Mouse (Mus musculus): ENCODE measurements around the gene Thumpd2. TPM values are rescaled to one million over a fixed set of nuclear protein-coding genes. Genes with fewer than 3 reads are reported as not detected.

Gene Thumpd2
- total RNA-seq (2021): 1 to 10 TPM; 4.8 to 6.1 TPM
- long read RNA-seq, experiment 1, partial matches to known transcripts: 1 of 6 reads
- long read RNA-seq, experiment 1, other reads (novel, unspliced or antisense): 2 of 6 reads
- long read RNA-seq, experiment 2, transcript Thumpd2-201 (10 exons, 1,833 nt): major isoform, 9 of 15 reads
- long read RNA-seq, experiment 2, partial matches to known transcripts: 1 of 15 reads
- long read RNA-seq, experiment 2, other reads (novel, unspliced or antisense): 5 of 15 reads

DNA sequence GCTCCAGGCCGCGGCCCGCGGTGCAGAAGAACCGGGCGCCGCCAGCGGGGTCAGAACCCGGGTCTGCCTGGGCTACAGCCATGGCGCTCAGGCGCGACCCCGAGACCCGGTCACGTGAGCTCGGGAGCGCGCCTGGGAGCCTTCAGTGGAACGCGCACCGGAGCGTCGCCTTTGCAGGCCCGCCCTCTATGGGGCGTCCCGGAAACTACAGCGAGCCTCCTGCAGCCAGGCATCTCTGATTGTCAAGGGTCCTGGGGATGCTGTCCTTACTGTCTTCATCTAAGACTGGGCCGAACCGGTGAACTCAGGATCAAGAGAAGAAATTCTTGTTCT is at the start of gene Thumpd2:
Gene Thumpd2, minus strand, starts transcription at position 104 of the 333 bp plus-strand sequence.
- peak; percentile 90 to 91 for DNase-seq (ENCODE audit: low spot score in 2 of 2)

DNA sequence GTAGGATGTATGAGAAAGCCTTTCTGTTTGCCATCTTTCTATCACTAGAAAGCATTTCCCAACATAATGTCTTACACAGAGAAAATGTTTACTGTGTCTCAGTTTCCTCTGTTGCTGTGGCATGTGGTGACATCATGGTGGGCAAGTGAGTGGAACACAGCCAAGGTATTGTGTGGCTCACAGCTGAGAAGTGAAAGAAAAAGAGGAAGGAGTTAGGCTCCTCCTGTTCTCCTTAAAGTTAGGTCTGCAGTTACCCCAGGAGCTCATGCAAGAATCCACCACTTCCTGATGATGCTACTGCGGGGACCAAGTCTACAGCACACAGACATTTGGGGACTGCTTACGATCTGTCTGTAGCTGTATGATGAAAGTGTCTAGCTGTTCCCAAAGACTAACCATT is 39.4 kb upstream of the Thumpd2 start:
- no peak for DNase-seq (ENCODE audit: low spot score in 2 of 2)

DNA sequence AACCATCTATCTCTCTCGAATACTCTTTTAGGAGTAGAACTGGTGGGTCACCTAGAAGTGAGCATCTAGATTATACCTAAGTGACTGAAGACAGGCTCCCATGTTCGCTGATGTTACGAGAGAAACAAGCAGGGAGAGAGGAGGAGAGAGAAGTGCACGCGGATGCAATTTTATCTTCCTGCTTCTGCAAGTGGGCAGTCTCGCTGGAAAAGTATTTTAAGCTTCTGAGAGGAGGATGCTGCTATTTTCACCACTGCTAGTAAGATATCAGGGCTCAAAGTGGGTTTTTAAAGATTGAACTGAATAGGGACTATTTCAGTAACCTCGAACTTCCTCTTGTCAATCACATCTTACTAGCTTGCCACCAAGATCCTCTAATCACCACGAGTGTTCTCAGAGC is 38.0 kb upstream of the Thumpd2 start:
- no peak for DNase-seq (ENCODE audit: low spot score in 2 of 2)

DNA sequence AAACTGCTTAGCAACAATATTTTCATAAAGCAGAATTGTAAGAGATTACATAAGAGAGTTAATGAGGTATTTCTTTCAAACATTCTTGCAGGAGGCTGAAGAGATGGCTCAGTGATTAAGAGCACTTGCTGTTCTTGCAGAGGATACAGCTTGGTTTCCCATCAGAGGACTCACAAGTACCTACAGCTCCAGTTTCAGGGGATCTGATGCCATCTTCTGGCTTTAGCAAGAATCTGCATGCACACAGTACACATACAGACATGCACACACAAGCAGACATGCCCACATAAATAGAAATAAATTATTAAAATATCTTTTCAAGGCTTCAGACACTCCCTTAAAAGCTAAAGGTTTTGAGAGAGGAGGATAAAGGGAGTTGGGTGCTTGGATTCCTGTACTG is 33.6 kb upstream of the Thumpd2 start:
- DNase-seq (ENCODE audit: low spot score in 2 of 2): no peak

DNA sequence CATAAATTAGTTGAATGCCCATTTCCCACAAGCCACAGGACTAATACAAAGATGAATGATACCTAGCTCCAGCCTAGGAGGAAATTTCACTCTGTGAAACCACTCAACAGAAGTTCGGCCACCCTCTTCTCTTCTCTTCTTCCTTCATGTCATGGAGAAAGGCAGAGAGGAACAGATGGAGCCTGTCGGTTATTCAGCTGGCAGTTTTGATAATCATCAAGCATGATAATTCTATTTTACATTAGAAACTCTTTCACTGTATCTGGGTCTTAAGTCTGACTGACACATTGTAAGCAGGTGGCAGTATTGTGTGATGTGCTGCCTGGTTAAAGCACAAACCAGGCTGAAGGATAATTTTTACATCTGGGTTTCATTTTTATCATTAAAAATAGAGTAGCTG is 31.6 kb upstream of the Thumpd2 start:
- DNase-seq (ENCODE audit: low spot score in 2 of 2): peak in 1 of 2 experiments; percentile 12

DNA sequence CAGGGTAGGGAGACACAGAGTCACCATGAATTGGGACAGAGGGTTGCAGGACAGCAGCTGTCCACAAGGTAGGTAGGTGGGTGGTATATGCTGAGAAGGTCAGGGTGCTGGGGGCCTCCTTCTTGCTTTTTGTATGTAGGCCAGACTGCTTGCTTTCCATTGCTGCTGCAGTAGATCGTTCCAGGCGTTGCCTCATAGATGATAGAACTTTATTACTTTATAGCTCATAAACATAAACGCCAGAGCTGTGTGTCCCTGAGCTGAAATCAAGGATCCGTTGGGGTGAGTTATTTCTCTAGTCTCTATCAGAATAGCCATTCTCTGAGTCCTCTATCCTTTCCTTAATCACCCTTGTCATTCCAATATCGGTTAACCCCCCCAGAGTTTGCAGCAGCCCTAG is 27.9 kb upstream of the Thumpd2 start:
- no peak for DNase-seq (ENCODE audit: low spot score in 2 of 2)

DNA sequence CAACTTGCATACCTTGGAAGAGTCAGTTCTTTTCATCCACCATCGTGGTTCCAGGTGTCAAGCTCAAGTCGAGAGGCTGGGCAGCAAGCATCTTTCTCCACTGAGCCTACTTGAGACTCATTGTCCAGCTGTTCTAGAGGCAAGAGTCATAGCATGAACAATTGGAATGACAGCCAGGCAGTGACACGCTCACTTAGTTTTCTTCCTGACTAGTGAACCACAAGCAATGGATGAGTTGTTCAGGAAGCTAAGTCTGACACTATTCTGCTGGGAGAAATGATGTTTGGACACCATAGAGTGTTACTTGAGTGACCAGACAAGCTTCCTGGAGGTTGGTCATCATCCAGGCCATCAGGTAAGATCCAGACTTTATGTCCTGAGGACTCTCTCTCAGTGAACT is 24.0 kb upstream of the Thumpd2 start:
- no peak for DNase-seq (ENCODE audit: low spot score in 2 of 2)

DNA sequence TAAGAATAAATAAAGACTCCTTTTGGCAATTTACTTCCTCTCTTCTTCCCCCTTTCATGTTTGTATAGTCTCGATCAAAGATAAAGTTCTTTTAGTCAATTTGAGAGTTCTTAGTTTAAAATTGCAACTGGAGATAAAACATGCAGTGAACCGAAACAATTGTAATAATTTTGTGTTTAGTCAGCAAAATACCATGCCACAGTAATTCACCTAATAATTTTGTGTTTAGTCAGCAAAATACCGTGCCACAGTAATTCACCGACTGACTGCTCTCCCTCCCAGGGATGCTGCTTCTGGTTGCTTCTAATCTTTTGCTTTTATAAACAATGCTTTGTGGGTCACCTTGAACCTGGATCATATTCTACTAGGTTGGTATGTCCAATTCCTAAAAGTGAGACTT is 22.9 kb upstream of the Thumpd2 start:
- no peak for DNase-seq (ENCODE audit: low spot score in 2 of 2)

DNA sequence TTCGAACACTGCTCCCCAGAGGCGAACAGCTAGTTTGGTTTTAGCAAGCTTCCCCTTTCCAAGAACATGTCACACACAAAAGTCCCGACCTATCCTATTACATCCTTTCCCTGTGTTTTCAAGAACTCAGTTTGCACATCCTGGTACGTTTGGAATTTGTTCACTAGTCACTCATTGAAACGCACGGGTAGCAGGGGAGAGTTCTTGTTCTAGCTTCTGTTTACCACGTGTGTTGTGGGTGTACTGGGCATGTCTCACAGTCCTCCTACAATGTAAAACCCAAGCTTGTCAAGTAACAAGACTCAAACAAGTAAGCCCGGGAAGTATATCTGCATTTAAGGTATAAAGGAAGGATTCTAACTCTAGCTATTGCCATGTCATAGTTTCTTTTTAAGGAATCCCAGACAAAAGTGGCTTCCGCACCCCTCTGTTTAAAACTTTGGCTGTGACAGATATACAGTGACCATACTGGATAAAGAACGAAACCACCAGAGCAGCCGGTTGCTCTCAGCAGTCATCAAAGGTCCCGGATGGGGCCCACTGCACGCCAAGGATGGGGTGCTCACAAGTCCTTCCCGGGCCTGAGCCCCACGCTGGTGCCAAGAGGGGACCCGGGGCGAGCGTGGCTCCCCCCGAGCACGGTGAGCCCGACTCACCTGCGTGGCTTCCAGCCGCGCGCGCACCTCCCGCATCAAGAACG is 453 bp downstream of the Thumpd2 start:
- peak; percentile 15 to 46 for DNase-seq (ENCODE audit: low spot score in 2 of 2)

DNA sequence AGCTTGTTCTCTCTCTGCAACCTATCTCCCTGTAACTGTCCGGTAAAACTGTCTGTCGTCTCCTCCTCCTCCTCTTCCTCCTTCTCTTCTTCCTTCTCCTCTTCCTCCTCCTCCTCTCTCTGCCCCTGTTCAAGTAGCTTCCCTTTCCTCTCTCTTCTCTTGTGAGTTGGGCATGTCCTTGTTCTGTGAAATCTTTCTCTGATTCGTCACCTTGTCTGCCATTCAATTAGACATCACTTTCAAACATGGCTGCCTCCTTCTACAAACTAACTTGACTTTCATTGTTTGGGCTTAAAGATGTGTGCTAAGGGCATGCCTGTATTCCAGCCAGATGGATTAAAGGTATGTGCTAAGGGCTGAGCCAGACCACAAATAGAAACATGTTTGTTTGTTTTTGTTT is 1.5 kb downstream of the Thumpd2 start:
- no peak for DNase-seq (ENCODE audit: low spot score in 2 of 2)

DNA sequence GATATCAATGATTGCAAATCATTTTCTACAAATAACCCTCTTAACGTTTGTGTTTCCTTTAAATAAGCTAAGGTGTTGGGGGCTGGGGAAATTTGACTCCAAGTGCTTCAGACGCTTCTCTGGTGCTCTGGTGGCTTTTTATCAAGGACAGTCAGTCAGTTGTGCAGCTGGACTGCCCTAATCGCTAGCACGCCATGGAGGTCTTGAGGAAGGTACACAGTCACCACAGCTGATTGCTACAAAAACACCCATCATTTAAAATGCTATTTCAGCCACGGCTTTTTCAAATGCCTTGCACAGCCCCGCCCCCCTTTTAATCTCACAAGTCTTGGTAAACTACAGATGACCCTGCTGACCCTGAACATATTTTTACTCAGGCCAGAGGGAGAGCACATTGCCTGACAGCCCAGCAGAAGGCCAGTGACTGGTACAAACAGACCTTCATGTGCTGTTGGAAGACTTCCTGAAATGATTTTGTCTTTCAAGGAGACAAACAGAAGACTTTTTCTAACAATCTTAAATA is 2.5 kb downstream of the Thumpd2 start:
- DNase-seq (ENCODE audit: low spot score in 2 of 2): no peak

DNA sequence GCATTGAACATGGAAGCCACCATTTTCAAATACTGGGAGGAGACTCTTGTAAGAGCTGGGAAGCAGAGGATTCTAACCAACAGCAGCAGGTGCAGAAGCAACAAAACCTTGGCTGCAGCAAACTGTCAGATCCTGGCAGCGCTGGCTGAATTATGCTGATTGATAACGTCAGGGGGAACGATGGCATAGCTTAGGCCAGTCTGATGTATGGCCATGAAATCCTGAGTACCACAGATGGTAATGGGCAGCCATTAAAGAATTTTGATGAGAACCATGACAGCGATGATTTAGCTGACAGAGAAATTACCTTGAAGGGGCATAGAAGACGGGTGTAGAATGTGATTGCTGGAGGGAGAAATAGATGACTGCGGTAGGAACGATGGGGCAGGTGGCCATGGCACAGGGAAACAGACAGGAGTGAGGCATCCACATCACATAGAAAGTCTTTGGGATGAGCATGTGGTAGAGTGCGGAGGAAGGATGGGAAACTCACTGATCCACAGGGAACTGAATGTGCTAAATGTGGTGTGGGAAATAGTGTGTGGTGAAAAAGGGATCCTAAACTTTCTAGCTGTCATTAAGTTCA is 8.0 kb downstream of the Thumpd2 start:
- DNase-seq (ENCODE audit: low spot score in 2 of 2): no peak

DNA sequence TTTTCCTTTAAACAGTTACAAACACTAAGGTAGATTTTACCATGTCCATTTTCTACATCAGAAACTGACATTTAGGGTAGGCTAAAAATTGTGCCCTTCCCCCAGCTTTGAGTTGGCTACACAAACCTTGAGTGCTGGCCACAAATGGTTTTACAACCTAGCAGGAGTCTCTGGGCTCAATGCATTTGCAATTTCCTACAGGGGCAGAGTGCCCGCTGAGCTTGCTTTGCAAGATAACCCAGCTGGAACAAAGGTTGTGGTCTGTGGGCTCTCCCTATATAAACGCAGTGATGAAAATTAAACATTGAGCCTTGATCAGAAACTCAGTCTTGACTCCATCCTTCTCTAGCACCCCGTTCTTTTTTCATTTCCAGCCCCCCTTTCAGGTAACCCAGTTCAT is 8.8 kb downstream of the Thumpd2 start:
- no peak for DNase-seq (ENCODE audit: low spot score in 2 of 2)

DNA sequence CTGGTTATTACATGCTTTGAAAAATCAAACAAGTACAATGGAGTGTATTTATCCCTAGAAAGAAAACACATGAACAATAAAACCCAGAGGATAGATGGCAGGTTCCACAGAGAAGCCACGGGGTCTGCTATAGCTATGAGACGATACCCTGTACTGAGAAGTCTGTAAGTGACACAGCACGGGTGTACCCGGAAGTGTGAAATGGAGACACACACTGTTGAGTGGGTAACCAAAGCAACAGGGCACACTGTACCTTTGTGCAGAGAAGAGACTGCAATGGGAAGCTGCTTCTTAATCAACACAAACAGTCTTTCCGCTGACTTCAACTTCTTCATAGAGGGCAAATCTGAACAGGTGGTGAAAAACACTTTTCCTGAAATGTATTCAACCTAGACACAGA is 9.4 kb downstream of the Thumpd2 start:
- no peak for DNase-seq (ENCODE audit: low spot score in 2 of 2)

DNA sequence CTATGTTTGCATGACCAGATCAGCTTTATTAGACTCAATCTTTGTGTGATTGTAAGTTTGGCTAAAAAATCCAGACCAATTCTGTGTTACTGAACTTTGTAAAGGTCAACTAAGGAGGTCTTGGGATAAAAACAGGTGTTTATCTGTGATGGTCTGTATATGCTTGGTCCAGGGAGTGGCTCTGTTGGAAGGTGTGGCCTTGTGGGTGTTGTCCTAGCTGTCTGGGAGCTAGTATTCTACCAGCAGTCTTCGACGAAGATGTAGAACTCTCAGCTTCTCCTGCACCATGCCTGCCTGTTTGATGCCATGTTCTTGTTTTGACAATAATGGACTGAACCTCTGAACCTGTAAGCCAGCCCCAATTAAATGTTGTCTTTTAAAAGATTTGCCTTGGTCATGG is 11.6 kb downstream of the Thumpd2 start:
- DNase-seq (ENCODE audit: low spot score in 2 of 2): no peak

DNA sequence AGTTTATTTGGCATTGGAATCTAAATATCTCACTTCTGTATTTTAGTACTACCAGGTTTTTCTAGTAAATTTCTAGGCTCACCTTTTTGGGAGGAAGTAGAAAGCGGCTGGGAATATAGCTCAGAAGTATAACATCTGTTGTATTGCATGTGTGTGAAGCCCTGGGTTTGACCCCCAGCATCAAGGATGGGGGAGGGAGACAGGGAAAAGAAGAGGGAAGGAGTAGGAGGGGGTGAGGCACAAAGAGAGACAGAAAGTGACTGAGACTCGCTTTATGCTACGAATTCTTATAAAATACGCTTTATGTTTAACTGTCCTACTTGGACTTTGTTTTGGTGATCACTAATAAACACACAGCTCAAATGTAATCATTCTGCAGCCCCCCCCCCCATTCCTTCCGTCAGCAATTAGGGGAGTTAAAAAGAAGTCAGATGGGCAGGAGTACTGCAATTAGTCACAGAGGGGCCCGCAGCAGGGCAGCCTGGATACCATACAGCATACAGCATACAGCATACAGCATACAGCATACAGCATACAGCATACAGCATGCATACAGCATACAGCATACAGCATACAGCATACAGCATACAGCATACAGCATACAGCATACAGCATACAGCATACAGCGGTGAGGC is 16.8 kb downstream of the Thumpd2 start:
- DNase-seq (ENCODE audit: low spot score in 2 of 2): no peak

DNA sequence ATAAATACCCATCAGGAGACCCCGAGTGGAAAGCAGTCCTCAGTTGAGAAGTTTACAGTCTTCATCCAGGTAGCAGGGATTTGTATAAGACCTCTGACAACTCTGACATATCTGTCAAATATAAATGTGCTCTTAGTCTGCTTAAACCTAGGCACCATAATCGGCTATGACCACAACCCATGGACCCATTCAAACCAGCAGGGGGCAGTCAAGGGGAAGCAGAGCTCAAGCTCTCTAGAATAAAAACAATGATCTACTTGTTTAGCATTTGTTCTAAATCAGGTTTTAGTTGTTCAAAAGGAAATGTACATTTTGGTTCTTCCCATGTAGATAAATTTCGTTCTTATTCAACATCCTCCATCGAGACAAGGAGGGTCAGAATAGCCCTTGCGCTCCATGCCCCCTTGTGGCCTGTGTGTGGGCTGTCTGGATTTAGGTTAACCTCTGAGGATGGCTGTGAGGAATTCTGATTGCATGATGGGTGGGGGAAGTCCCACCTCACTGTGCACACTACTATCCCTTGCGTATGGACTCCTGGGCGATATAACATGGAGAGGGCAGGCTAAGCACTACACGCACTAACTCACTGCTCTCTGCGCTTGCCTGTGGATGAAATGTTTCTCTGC is 19.2 kb downstream of the Thumpd2 start:
- peak in 1 of 2 experiments; percentile 22 for DNase-seq (ENCODE audit: low spot score in 2 of 2)

DNA sequence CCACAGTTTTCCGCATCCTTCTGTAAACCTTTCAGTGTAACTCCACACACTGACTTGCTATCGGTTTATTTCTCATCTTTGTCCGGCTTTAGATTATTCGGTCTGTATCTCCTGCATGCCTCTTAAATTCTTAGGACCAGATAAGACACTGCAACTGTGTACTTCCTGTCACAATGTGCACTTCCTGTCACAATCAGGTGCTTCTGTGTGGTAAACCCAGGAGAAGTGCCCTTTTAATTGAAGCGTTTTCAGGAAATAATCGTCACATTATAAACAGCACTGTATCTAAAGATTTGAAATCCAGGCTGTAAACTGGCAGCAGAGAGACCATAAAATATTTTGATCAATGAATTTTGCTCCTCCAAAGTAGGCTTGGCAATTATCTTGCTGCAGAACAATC is 19.8 kb downstream of the Thumpd2 start:
- no peak for DNase-seq (ENCODE audit: low spot score in 2 of 2)

DNA sequence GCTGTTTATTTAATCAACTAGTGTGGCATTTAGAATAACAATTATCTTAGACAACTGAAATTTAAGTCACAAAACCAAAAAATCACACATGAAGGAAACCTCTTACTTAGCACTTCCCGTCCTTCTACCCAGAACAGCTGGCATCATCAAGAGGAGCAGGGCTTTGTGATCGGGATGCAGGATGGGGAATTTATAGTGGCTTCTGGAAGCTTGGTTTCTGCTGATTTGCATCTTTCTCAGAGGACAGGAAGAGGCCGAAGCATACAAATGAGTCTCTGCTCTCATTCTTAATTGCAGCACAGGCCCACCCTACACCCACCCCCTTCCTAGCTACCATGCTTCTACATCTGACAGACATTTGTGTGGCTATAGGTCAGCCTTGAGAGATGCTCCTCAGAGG is 20.5 kb downstream of the Thumpd2 start:
- no peak for DNase-seq (ENCODE audit: low spot score in 2 of 2)

DNA sequence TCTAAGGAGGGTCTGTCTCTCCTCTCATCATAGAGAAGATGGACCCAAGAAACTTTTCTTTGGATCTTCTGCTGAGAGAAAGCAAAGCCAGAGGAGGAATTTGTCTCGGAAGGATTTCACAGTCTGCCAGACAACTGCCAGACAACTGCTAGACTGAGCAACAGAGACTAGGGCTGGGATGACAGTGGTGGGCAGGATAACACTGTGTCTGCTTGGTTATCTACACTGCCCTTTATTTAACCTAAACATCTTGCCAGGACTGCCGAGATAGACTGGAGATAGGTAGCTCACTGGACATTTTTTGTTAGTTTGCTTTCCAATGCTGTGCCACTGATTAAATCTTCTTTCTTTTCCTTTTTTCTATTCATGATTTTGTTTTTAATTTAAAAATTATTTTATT is 23.2 kb downstream of the Thumpd2 start:
- DNase-seq (ENCODE audit: low spot score in 2 of 2): no peak

DNA sequence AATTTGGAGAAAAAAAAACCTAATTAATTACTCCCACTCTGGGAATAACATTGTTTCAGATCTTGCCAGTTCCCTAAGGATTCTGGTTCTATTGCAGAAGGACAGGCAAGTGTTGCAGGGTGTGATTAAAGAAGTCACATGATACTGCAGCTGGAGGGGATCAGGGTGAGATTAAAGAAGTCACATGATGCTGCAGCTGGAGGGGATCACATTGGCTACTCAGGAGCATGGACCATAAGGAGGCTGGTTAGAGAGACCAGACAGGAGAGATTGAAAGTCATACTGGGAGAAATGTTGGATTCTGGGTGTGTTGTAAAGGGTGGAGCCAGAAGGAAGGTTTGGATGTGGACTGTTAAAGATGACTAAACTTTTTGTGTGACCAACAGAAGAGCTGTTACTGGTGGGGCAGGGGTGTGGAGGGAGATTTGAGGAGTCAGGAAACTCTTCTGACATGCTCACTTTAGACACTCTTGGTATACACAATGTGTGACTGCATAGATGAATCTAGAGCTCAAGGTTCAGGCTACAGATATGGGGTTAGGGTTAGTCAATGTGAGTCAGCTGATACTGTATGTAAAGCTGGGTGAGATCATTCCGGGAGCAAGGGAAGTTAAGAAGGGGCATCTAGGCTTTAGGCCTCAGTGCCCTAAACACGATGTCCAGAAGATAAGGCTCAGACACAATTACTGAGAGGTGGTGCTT is 26.0 kb downstream of the Thumpd2 start:
- no peak for DNase-seq (ENCODE audit: low spot score in 2 of 2)

All from layer of hippocampus, postnatal 14 days (tissue).